Mouse (Mus musculus) heart, adult 2 months (tissue): Measurements from ENCODE around the gene Cuedc1. TPM values are rescaled to one million over a fixed set of nuclear protein-coding genes. Genes with fewer than 3 reads are reported as not detected.

Experiments
- DNase-seq, 2 experiments: peaks; one replicate each; pipeline ENCODE4 v3.0.0; 2021
- H3K27ac ChIP-seq: fragments of 200-600 bp; 2 replicates; pipeline ENCODE4 v1.8.1; 2022
- H3K27me3 ChIP-seq: fragments of 200-500 bp; 2 replicates; pipeline ENCODE4 v1.6.1; 2012; ENCODE audit warnings: mild to moderate bottlenecking, low read length, inconsistent platforms, mixed read lengths; ENCODE audit not compliant: control insufficient read depth, insufficient read depth
- H3K36me3 ChIP-seq: fragments of 200-500 bp; 2 replicates; pipeline ENCODE4 v1.6.1; 2012; ENCODE audit warnings: low read length, inconsistent platforms; ENCODE audit not compliant: control insufficient read depth, insufficient read depth
- H3K4me1 ChIP-seq: fragments of 200-500 bp; 2 replicates; pipeline ENCODE4 v1.6.1; 2011; ENCODE audit warnings: low read length; ENCODE audit not compliant: control insufficient read depth, insufficient read depth
- H3K4me3 ChIP-seq: fragments of 200-600 bp; 2 replicates; pipeline ENCODE4 v1.8.1; 2022
- H3K79me2 ChIP-seq: fragments of 200-500 bp; replicated peaks from 2 replicates; pipeline ENCODE4 v1.6.1; 2012; ENCODE audit warnings: mild to moderate bottlenecking, inconsistent platforms, low read length, moderate library complexity, mixed read lengths; ENCODE audit not compliant: control insufficient read depth, insufficient read depth
- H3K9ac ChIP-seq: fragments of 200-500 bp; 2 replicates; pipeline ENCODE4 v1.6.1; 2012; ENCODE audit warnings: low read depth, mild to moderate bottlenecking, control low read depth, inconsistent platforms, low read length, mixed read lengths
- CTCF ChIP-seq: fragments of 200-600 bp; IDR thresholded peaks from 2 replicates; pipeline ENCODE4 v1.8.1; 2022; ENCODE audit warnings: antibody characterized with exemption, mild to moderate bottlenecking, moderate library complexity
- EP300 ChIP-seq: fragments of 200-500 bp; IDR thresholded peaks from 2 replicates; pipeline ENCODE4 v1.6.1; 2011; ENCODE audit warnings: low read depth, low read length, control low read depth; ENCODE audit not compliant: insufficient read depth
- POLR2A ChIP-seq: fragments of 200-500 bp; IDR thresholded peaks from 2 replicates; pipeline ENCODE4 v1.6.1; 2011; ENCODE audit warnings: mild to moderate bottlenecking, low read depth, low read length, control low read depth; ENCODE audit not compliant: insufficient read depth
- WGBS: fragments of 180-500 bp; shearing (Covaris S2); methylation state at CpG from one replicate; pipeline ENCODE4 v1.1.7; 2018; 5-methylcytosine and 5-hydroxymethylcytosine counted together
- intact Hi-C: fragments of 180-260 bp; cut with DNase I; formaldehyde crosslinking; loops from one replicate; pipeline ENCODE4 v1.15.1; 2025
- polyA plus RNA-seq: library from polyadenylated mRNA; depleted of rRNA; stranded (reverse); fragments of >200 nt; gene quantifications from 2 replicates; pipeline ENCODE4 v1.2.3, GENCODE M21; 2012
- total RNA-seq, 2 experiments: library from RNA; stranded (reverse); gene quantifications; 2 replicates each; pipeline ENCODE4 v1.2.3; 2021

Cuedc1 gene
- total and polyA plus RNA-seq, 3 experiments = 36.2 to 55.0 (median 49.8) TPM

DNA sequence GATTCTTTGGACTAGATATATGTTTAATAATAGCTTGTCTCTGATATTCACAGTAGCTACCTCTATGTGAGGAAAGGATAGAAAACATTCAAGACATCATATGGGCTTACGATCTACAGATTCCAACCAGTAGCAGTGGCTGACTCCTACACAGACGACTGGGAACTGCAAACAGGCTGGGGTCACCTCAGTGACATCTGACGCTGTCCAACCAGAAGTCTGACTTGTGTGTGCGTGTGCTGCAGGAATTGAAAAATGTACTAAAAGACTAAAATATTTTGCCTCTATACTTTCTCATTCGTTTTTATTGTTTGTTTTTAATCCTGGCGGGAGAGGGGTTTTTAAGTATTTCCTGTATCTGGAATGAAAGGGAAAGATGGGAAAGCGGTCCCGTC lies 30.7 kb upstream of the Cuedc1 start:
- Histone ChIP-seq H3K27me3 (no peaks in the 10 kb centered on the region), H3K36me3 (peaks cover 26% of the 10 kb centered on the region), H3K9ac (peak overlapping the region; percentile 97), H3K4me3 (peak overlapping the region; percentile 80), H3K79me2 (peaks cover 4% of the 10 kb centered on the region; the same call in 1 of the 2 replicates), H3K27ac (peak overlapping the region; percentile 96), H3K4me1 (peaks cover 7% of the 10 kb centered on the region)
- 2% methylated on average over 8 of the region's 8 CpGs for WGBS
- no peak for DNase-seq
- TF ChIP-seq CTCF (no peak), EP300 (no peak), POLR2A (no peak)
- intact Hi-C loops = no loop called here

DNA sequence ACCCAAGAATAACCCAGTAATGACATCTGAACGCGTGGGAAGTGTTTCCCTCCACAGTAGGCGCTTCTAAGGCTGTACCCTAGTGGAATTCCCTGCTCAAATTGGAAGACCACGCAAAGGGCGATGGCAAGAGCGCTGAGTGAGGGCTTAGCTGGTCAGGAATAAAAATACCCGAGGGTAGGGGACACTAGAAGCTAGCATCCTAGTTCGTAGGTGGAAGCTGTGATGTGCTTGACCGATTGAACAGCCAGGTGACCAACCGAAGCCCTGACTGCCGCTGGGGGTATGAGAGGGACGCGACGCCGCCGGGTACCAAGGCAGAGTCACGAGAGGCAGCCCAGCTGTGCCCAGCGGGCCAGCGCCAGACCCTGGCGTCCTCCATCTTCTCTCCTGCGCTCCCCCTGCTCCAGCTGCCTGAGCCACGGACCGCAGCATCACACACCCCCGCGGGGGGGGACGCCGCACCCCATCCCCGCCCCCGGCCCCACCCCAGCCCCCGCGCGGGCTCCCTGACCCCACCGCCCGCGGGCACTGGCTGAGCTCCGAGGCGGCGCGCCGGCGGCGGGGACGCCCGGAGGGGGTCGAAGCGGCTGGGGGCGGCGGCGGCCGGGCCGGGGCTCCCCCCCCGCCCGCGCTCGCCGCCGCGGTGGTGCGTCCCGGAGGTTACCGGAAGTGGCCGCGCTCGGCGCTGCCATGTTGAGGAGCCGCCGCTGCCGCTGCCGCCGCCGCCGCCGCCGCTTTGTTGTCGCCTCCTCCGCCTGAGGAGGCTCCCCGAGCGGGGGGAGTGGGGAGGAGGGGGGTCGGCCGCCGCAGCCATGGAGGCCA lies 30.1 kb upstream of the Cuedc1 start, which contains the start of gene Vezf1:
TSS of gene Vezf1 (plus strand) at position 694 of the 825 bp plus-strand sequence.
- Histone ChIP-seq H3K9ac (peak within 1 kb of the TSS; percentile 97), H3K27ac (peak within 1 kb of the TSS; percentile 96), H3K27me3 (no peaks in the 10 kb centered on the region), H3K4me3 (peak within 1 kb of the TSS; percentile 84), H3K4me1 (peaks cover 7% of the 10 kb centered on the region), H3K79me2 (peaks cover 4% of the 10 kb centered on the region; the same call in 1 of the 2 replicates), H3K36me3 (peaks cover 26% of the 10 kb centered on the region)
- peak; percentile 78 for TF ChIP-seq POLR2A
- TF ChIP-seq EP300 = no peak
- no peak for TF ChIP-seq CTCF
- peak; percentile 87 to 89 for DNase-seq
- intact Hi-C loops = loop anchor here (1.0 to 2.0 kb wide), 3 partner anchors 51 to 113 kb away; no protein-coding TSS in a partner anchor
- under 1% methylated on average over 50 of the region's 81 CpGs for WGBS

DNA sequence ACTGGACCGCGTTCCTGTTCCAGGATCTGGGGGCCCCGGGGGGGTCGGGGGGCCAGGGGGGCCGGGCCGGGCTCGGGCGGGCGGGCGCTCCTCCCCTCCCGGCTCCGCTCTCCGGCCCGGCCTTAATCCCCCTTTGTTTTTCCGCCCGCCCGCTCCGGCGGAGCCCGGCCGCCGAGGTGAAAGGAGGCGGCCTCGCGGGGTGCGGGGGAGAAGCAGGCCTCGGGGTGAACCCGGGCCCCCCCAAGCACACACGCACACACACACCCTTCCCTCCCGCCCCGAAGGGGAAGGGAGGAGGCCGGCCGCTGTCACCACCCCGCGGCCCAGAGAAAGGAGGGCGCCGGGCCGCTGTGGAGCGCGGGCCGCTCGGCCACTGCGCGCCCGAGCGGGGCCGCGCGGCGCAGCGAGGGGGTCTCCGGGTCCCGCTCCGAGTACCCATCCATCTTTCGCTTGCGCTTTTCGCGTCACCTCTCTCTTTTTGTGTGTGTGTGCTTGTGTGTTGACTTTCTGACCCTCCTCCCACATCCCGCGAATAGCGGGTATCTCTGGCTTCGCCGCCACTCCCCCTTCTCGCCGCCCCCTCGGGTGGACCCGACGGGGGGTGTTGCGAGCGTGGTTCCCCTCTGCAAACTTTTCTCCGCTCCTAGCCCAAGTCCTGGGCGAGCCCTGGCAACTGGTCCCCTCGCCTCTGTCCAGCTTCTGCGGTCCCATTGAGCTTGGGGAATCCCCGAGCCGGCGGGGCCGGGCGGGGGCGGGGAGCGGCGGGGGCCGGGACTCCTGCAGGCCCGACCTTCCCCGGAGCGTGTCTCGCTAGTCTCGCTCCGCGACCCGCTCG lies 29.2 kb upstream of the Cuedc1 start:
- under 1% methylated on average over 79 of the region's 92 CpGs for WGBS
- peak overlapping the region; percentile 73 for H3K9ac ChIP-seq
- peaks cover 30% of the 10 kb centered on the region for H3K36me3 ChIP-seq
- peaks cover 4% of the 10 kb centered on the region for H3K79me2 ChIP-seq
- peak overlapping the region; percentile 96 for H3K27ac ChIP-seq
- peak; percentile 24 for TF ChIP-seq CTCF
- TF ChIP-seq EP300 = no peak
- 0 out of 2 replicates have a peak, but pooled peaks have one; percentile 27 for TF ChIP-seq POLR2A
- H3K27me3 ChIP-seq = no peaks in the 10 kb centered on the region
- DNase-seq = peak; percentile 87 to 89
- intact Hi-C loops = loop anchor here (1.0 to 2.0 kb wide), 3 partner anchors 50 to 112 kb away; no protein-coding TSS in a partner anchor
- H3K4me1 ChIP-seq = peaks cover 12% of the 10 kb centered on the region
- H3K4me3 ChIP-seq = peak overlapping the region; percentile 84

- H3K27ac ChIP-seq = peak overlapping the region; percentile 96
- DNase-seq = no peak
- intact Hi-C loops = loop anchor here (2.0 kb wide), 2 partner anchors 50 to 112 kb away; no protein-coding TSS in a partner anchor
- H3K4me3 ChIP-seq = peak overlapping the region; percentile 84
- no peaks in the 10 kb centered on the region for H3K27me3 ChIP-seq
- peaks cover 35% of the 10 kb centered on the region for H3K36me3 ChIP-seq
- under 1% methylated on average over 12 of the region's 12 CpGs for WGBS
- H3K4me1 ChIP-seq = peaks cover 14% of the 10 kb centered on the region
- H3K79me2 ChIP-seq = peaks cover 4% of the 10 kb centered on the region
- peak overlapping the region; percentile 73 for H3K9ac ChIP-seq
- TF ChIP-seq CTCF = no peak
- TF ChIP-seq EP300 = no peak
- no peak for TF ChIP-seq POLR2A
Observed at GRCm38 (mm10) chr11:88069246-88069570, 28.6 kb upstream of the Cuedc1 start.

- H3K27ac ChIP-seq = peak overlapping the region; percentile 31; the same call in 1 of the 2 replicates
- intact Hi-C loops = loop anchor here (2.0 kb wide), 1 partner anchor 16 kb away; no protein-coding TSS in a partner anchor
- peak overlapping the region; percentile 84; the same call in 1 of the 2 replicates for H3K4me3 ChIP-seq
- H3K36me3 ChIP-seq = peaks cover 45% of the 10 kb centered on the region
- H3K27me3 ChIP-seq = no peaks in the 10 kb centered on the region
- TF ChIP-seq EP300 (no peak), CTCF (no peak), POLR2A (no peak)
- WGBS = 13% methylated on average over 4 of the region's 4 CpGs
- DNase-seq = no peak
- H3K4me1 ChIP-seq = peaks cover 14% of the 10 kb centered on the region
- peaks cover 5% of the 10 kb centered on the region for H3K79me2 ChIP-seq
- no peak overlapping the region for H3K9ac ChIP-seq
Observed at GRCm38 (mm10) chr11:88070392-88070791, 27.5 kb upstream of the Cuedc1 start.
